Mouse (Mus musculus) embryonic fibroblast, embryonic 13.5 days (primary cell): Measurements from ENCODE around the gene Duox1. TPM values are rescaled to one million over a fixed set of nuclear protein-coding genes. Genes with fewer than 3 reads are reported as not detected.

Source experiments
- H3K27ac ChIP-seq: 2 replicates; pipeline ENCODE4 v1.5.1; 2012; ENCODE audit warnings: low read length, control low read depth, inconsistent platforms; ENCODE audit not compliant: insufficient read depth
- H3K4me1 ChIP-seq: 2 replicates; pipeline ENCODE4 v1.6.1; 2011; ENCODE audit warnings: low read length; ENCODE audit not compliant: control insufficient read depth, insufficient read depth
- H3K4me3 ChIP-seq: 2 replicates; pipeline ENCODE4 v1.5.1; 2011; ENCODE audit warnings: mild to moderate bottlenecking, control low read depth, low read length; ENCODE audit not compliant: insufficient read depth
- CTCF ChIP-seq: IDR thresholded peaks from 2 replicates; pipeline ENCODE4 v1.5.1; 2011; ENCODE audit warnings: mild to moderate bottlenecking, control low read depth, low read length, moderate library complexity, borderline replicate concordance; ENCODE audit not compliant: insufficient read depth
- POLR2A ChIP-seq: IDR thresholded peaks from 2 replicates; pipeline ENCODE4 v1.6.1; 2011; ENCODE audit warnings: low read depth, mild to moderate bottlenecking, control low read depth, low read length, moderate library complexity
- polyA plus RNA-seq: library from polyadenylated mRNA; stranded (reverse); fragments of >200 nt; gene quantifications from 2 replicates; pipeline ENCODE4 v1.2.4, GENCODE M21; 2011; ENCODE audit warnings: low read depth; ENCODE audit not compliant: missing spikeins, insufficient read length

Gene Duox1
- polyA plus RNA-seq, 1 experiment: not detected

DNA sequence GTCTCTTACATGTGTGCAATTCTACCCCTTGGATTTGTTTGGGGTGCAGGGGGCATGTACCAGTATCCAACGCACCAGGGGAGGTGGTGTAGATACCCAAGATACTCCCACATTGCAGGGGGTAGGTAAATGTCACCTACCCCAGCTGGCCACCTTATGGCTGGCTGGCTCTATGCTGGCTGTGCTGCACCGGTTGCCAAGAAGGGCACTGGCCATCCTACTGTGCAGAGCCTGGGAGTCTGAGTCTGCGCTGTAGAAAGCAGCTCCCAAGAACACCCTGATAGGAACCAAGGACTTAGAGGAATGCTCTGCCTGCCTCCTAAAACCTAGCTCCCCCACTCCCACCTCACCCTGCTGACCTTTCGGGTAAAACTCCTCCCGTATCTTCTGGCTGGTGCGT is 37.5 kb downstream of the Duox1 start:
- no peak overlapping the region for H3K4me3 ChIP-seq
- H3K27ac ChIP-seq: no peak overlapping the region
- peaks cover 3% of the 10 kb centered on the region; the same call in 1 of the 2 replicates for H3K4me1 ChIP-seq
- no peak for TF ChIP-seq POLR2A
- TF ChIP-seq CTCF: no peak

DNA sequence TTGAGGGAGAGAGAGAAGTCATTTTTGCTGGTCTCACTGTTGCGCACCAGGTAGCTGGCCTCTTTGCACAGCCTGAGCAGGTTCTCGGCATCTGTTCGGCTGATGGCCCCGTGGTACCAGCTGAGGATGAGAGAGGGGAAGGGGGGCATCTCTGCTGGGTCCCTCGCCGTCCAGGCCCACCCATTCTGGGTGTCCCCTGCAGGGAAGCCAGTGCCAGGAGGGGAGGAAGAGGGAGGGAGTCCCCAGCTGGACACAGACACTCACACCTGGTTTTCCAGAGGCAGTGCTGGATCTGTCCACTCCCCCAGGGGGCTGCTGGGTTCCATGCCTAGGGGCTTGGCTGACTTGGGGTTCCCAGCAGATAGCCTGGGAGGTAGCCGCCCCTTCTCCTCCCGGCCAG is 38.3 kb downstream of the Duox1 start:
- Histone ChIP-seq H3K4me3 (no peak overlapping the region), H3K27ac (no peak overlapping the region), H3K4me1 (peaks cover 3% of the 10 kb centered on the region; the same call in 1 of the 2 replicates)
- TF ChIP-seq POLR2A (no peak), CTCF (no peak)

DNA sequence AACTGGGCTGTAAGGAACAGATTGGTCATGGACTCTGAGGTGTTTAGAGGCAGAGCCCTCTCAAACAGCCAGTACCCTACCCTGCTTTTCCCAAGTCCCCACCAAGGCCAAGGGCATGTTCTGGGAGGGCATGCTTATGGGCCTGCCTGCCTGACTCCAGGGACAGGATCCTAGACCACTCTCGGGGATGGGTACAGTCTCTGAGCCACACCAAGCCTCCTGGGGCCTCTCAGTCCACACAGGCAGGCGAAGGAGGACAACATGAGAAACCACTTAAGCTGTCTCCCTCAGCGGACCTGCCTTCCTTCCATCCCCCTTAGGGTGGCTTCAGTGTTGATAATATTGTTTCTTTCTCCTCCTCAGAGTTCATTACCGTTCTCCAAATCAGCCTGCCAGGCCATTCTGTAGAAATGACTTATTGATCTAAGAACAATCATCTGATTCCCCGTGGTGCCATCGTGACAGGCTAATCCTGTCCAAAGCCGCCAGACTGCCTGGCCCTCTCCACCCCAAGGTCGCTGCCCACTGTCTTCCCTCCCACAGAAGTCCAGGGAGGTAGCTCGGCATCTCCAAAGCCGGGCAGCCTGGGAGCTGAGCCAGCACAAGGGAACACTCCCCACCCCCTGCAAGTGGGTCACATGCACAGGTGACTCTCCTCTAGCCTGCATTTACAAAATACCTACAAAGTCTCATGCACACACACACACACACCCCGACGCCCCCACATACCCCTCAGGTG is 38.9 kb downstream of the Duox1 start:
- Histone ChIP-seq H3K27ac (no peak overlapping the region), H3K4me3 (no peak overlapping the region), H3K4me1 (no peaks in the 10 kb centered on the region)
- TF ChIP-seq POLR2A (no peak), CTCF (no peak)

DNA sequence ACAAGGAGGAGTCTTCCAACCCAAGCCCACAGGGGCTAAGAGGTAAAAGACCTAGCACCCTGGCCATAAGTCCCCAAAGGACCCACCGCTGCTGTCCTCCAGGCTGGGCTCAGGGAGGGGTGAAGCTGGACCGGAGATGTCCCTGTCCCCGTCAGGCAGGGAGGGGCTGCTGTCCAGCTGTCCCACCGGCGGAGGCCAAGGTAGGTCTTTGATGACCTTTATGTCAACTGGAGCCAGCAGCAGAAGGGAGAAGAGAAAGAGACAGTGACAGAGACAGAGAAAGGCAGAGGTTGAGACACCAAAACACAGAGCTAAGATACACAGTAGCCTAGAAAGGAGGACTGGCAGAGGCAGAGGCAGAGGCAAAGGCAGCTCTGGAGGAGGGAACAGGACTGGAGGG is 39.9 kb downstream of the Duox1 start:
- TF ChIP-seq POLR2A (no peak), CTCF (no peak)
- Histone ChIP-seq H3K4me3 (no peak overlapping the region), H3K4me1 (no peaks in the 10 kb centered on the region), H3K27ac (no peak overlapping the region)

DNA sequence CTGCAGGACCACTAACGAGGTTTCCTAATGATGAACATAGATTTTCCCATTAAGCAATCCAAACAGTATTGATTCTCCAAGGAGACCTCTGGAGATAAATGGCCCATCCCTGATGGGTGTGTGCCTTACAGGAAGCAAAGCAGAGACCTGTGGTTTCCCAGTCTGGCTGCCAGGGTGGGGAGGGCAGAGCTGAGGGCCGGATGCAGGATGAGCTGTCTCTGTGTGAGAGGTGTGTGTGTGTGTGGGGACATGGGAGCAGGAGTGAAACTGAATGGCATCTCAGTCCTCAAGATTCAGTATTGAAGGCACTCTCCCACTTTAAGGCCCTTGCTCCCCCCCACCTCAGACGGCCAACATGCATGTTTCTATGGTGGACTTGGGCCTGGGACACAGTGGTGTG is 40.7 kb downstream of the Duox1 start:
- H3K27ac ChIP-seq: no peak overlapping the region
- no peak overlapping the region for H3K4me3 ChIP-seq
- TF ChIP-seq CTCF (no peak), POLR2A (no peak)

DNA sequence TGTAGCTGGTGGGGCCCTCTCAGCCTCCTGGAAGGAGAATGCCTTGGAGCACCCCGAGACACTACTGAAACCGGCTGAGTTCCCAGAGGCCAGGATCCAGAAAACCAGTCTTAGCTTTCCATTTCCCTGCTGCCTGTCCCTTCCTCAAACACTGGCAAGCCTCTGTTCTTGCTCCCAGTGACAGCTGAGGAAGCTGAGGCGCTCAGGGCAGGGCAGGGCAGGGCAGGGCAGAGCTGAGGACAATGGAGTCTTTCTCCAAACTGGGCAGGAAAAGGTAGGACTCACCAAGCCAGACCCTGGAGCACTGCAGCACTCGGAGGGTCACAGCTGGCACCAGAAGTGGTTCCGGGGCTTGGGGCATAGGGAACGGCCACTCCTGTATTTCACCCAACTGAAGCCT is 44.8 kb downstream of the Duox1 start:
- Histone ChIP-seq H3K27ac (no peak overlapping the region), H3K4me1 (no peaks in the 10 kb centered on the region), H3K4me3 (no peak overlapping the region)
- TF ChIP-seq CTCF (no peak), POLR2A (no peak)

More for the DNA sequence above, 40.7 kb downstream of the Duox1 start:
- no peaks in the 10 kb centered on the region for H3K4me1 ChIP-seq

DNA sequence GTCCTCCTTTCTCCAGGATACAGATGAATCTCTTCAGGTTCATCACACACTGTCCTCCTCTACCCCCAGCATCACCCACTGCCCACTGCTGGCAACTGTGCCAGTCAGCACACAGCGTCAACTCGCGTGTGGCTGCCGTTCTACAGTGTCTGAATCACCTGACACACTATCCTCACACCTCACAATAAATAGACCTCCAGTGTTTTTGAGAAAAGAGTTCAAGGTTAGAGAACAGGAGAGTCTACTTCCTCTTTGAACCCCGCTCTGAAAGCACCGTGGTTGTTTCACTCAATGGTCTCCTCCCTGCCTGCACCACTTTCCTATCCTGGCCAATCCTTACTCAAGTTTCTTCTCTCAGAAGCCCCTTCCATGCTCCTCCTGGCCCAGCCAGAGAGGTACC is 45.7 kb downstream of the Duox1 start:
- H3K4me1 ChIP-seq: no peaks in the 10 kb centered on the region
- no peak for TF ChIP-seq CTCF
- no peak for TF ChIP-seq POLR2A
- no peak overlapping the region for H3K4me3 ChIP-seq
- no peak overlapping the region for H3K27ac ChIP-seq

DNA sequence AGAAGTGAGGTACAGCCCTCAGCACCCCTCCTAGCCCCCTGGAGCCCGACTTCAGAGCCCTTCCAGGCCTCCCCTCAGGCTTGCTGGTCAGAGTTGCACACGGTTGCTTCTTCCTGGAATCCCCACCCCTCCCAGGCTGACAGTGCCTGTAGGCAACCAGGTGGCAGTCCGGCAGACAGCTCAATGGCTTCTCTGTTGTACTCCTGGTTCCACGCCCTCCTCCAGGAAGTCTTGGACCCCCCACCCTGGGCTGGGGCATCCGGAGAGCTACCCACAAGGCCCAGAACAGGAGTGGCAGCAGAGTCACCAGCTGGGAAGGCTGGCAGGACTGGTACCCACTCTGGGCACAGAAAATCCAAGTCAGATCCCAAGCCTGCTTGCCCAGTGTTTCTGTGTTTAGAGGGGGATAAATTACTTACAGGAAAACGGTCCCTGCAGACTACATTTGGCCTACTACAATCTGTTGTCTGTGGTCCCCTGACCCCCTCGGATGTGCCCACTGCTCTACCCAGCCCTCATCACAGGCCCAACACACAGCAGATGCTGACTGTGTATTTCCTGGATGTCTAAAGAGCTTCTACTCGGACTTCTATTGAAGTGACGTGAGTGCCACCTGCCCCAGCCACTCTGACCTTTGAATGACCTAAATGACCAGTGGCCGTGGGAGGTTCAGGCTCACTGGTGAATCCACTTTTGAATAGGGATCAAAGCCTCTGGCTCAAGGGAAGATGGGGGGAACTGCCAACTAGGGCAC is 46.6 kb downstream of the Duox1 start:
- no peak overlapping the region for H3K27ac ChIP-seq

DNA sequence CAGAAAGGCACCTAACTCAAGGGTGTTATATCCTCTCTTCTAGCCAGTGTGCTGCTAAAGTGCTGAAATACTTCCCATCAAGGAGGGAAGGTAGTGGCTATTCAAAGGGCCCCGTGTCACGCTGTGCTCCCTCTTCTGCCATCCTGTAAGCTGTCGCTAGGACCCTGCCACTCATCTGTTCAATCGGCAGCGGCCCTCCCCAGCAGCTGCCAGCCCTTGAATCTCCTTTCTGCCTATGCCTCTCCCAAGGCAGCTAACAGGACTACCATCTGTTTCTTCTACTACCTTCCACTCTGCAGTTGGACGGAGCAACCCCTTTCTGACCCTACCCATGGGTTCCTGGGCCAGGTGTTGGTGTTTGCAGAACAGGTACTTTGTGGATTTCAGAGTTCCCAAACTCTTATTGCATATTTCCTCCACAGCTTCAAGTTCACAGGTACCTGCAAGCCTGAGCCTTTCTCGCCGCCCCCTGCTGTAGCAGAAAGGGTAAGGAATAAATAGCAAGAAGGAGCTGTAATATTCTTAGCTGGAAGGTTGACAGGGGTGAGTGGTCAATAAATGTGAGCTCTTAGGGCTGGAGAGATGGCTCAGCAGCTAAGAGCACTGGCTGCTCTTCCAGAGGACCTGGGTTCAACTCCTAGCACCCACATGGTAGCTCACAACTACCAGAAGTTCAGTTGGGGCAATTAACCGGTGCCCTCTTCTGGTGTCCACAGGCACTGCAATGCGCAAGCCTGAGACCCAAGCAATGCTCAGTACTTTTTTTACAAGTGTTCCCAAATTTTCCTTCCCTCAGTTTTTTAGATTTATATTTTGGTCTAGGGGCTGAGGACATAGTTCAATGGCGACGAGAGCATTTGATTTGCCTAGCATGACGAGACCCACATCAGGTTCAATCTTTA is 47.4 kb downstream of the Duox1 start:
- no peak for TF ChIP-seq CTCF
- no peak for TF ChIP-seq POLR2A
- Histone ChIP-seq H3K27ac (no peak overlapping the region), H3K4me3 (no peak overlapping the region), H3K4me1 (peaks cover 4% of the 10 kb centered on the region; the same call in 1 of the 2 replicates)

More for the DNA sequence above, 46.6 kb downstream of the Duox1 start:
- no peak overlapping the region for H3K4me3 ChIP-seq
- TF ChIP-seq POLR2A: no peak
- no peak for TF ChIP-seq CTCF
- H3K4me1 ChIP-seq: no peaks in the 10 kb centered on the region

DNA sequence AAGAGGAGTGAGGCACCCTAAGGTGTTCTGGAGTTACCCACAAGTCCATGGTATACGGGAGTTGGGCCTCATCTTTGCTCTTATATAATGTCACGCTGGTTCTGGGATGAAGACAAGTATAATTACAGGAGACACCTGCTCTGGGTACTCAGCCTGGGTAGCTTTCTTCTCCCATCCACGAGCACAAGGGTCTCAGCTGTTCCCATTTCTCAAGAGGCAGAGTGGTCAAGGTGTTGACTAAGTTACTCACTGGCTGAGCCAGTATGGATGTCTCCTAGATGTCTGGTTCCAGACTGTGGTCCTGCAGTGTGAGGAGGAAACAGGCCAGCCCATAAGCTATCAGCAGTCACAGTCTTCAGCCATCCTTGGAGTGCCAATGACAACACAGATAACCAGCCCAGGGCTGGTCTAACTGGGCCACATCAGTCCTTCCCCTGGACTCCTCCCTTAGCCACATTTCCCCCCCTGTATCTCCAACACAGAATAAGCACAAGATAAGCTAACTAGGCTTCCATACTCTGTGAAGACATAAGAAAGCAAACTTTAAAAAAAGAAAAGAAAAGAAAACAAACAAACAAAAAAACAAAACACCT is 49.0 kb downstream of the Duox1 start:
- no peak for TF ChIP-seq POLR2A
- Histone ChIP-seq H3K27ac (no peak overlapping the region), H3K4me3 (no peak overlapping the region), H3K4me1 (peaks cover 4% of the 10 kb centered on the region; the same call in 1 of the 2 replicates)
